Mouse (Mus musculus) heart, embryonic 13.5 days (tissue): ENCODE measurements around the gene Gpat2. TPM values are rescaled to one million over a fixed set of nuclear protein-coding genes. Genes with fewer than 3 reads are reported as not detected.
A peak's percentile ranks its signal among the peaks of the same experiment; 100 is the strongest.

Source experiments
- ATAC-seq: fragments of 200-750 bp; cut with Nextera tagmentation; 2 replicates; pipeline ENCODE4 v1.8.0; 2017; ENCODE audit warnings: moderate TSS enrichment; ENCODE audit not compliant: insufficient number of reproducible peaks, low FRiP score, low TSS enrichment; ENCODE audit errors: extremely low read depth
- H3K27ac ChIP-seq: fragments of 300-500 bp; sonication (generic); replicated peaks from 2 replicates; pipeline ENCODE4 v1.5.1; 2015; ENCODE audit warnings: moderate library complexity, mild to moderate bottlenecking, inconsistent platforms
- H3K27me3 ChIP-seq: fragments of 300-500 bp; sonication (generic); replicated peaks from 2 replicates; pipeline ENCODE4 v1.6.1; 2015; ENCODE audit warnings: mild to moderate bottlenecking, inconsistent platforms
- H3K36me3 ChIP-seq: fragments of 300-500 bp; sonication (generic); 2 replicates; pipeline ENCODE4 v1.6.1; 2015; ENCODE audit warnings: mild to moderate bottlenecking, inconsistent platforms
- H3K4me1 ChIP-seq: fragments of 300-500 bp; sonication (generic); 2 replicates; pipeline ENCODE4 v1.6.1; 2015; ENCODE audit warnings: inconsistent platforms
- H3K4me2 ChIP-seq: fragments of 300-500 bp; sonication (generic); 2 replicates; pipeline ENCODE4 v1.6.1; 2015; ENCODE audit warnings: inconsistent platforms, mild to moderate bottlenecking, moderate library complexity
- H3K4me3 ChIP-seq: fragments of 300-500 bp; sonication (generic); 2 replicates; pipeline ENCODE4 v1.5.1; 2015; ENCODE audit warnings: moderate library complexity, mild to moderate bottlenecking, inconsistent platforms
- H3K9ac ChIP-seq: fragments of 300-500 bp; sonication (generic); 2 replicates; pipeline ENCODE4 v1.6.1; 2015; ENCODE audit warnings: inconsistent platforms, mild to moderate bottlenecking, moderate library complexity
- H3K9me3 ChIP-seq: fragments of 300-500 bp; sonication (generic); 2 replicates; pipeline ENCODE4 v1.6.1; 2016; ENCODE audit warnings: inconsistent platforms
- WGBS: fragments of 180-500 bp; shearing (Covaris S2); methylation state at CpG from one replicate; pipeline ENCODE4 v1.1.7; 2015; ENCODE audit warnings: mixed read lengths; 5-methylcytosine and 5-hydroxymethylcytosine counted together
- polyA plus RNA-seq: library from polyadenylated mRNA; unstranded; fragments of >200 nt; fragmentation: Nextera tagmentation; extraction: Ambion mirVana; gene quantifications from 2 replicates; pipeline ENCODE4 v1.2.1, GENCODE M21; 2015

The Gpat2 gene
- polyA plus RNA-seq, 1 experiment from 2014 or later, result 0.41 TPM

DNA sequence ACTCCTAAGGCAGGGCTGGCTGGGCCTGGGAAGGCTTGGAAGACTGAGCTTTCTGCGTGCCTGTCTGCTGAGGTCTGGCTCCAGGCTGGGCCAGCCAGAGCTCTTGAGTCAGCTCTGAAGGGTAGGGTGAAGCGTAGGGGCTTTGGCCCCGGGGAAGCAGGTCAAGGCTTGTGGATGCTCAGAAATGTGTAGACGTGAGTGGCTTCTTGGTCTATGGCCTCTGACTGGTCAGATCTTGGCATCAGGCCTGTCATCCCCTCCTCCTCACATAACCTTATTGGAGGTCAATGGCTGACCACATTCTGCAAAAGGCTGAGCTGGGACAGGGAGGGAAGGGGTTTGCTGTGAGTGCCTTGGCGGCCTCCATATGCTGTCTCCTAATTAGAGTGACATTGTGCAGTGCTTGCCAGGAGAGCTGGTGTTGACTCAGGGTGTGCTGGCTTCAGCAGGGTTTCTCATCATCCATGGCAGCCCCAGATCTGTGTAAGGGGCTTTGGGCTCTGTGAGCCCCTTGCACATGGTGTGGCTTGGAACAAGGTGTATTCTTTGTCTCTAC lies 30.3 kb upstream of the Gpat2 start:
- 64% methylated on average over 5 of the region's 5 CpGs for WGBS
- Histone ChIP-seq H3K27me3 (no peaks in the 10 kb centered on the region), H3K4me2 (no peak overlapping the region), H3K9ac (no peak overlapping the region), H3K27ac (0 out of 2 replicates have a peak overlapping the region, but pooled peaks have one; percentile 1), H3K4me1 (peaks cover 28% of the 10 kb centered on the region), H3K36me3 (no peaks in the 10 kb centered on the region), H3K4me3 (no peak overlapping the region), H3K9me3 (no peaks in the 10 kb centered on the region)
- ATAC-seq, result no peak

DNA sequence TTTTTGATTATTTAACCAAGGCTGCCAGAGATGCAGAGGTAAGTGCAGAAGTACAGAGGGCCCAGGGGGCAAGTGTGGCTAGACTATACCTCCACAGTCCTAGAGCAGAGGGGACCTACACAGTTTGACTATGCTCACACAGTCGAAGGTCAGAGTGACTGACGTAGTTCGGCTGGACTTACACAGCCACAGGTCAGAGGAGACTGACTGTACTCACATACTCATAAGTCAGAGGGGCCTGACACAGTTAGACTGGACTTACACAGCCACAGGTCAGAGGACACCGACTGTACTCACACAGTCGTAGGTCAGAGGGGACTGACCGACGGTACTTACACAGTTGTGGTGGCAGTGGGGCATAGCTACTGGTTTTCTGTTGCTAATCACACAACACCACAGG lies 26.3 kb upstream of the Gpat2 start:
- Histone ChIP-seq H3K36me3 (no peaks in the 10 kb centered on the region), H3K9ac (no peak overlapping the region), H3K4me2 (no peak overlapping the region), H3K27me3 (no peaks in the 10 kb centered on the region), H3K4me3 (no peak overlapping the region), H3K9me3 (no peaks in the 10 kb centered on the region), H3K4me1 (peaks cover 36% of the 10 kb centered on the region), H3K27ac (no peak overlapping the region)
- 84% methylated on average over 7 of the region's 7 CpGs for WGBS
- no peak for ATAC-seq

DNA sequence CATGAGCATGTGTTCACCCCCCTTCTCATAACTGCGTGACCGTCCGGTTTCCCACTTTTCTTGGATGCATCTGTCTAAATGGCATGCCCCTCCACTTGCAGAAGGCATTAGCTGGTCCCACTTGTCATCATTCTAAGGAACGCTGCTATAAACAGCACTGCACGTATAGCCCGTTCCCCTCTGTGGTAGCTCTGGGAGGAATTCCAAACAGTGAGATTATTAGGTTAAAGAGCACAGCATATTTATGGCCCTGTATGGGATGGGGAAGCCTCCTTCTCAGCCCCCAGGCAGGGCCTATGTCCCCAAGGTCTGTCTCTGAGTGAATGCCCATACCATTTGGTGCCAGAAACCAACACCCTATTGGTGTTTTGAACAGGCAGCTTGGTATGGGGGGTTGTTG lies 13.9 kb upstream of the Gpat2 start:
- Histone ChIP-seq H3K27ac (no peak overlapping the region), H3K4me1 (peaks cover 13% of the 10 kb centered on the region; the same call in 1 of the 2 replicates), H3K27me3 (peaks cover 5% of the 10 kb centered on the region; the same call in 1 of the 2 replicates), H3K9ac (no peak overlapping the region), H3K4me3 (no peak overlapping the region), H3K9me3 (no peaks in the 10 kb centered on the region), H3K4me2 (no peak overlapping the region), H3K36me3 (no peaks in the 10 kb centered on the region)
- WGBS, result 58% methylated on average over 6 of the region's 6 CpGs
- ATAC-seq, result no peak; the same call in 1 of the 2 replicates

DNA sequence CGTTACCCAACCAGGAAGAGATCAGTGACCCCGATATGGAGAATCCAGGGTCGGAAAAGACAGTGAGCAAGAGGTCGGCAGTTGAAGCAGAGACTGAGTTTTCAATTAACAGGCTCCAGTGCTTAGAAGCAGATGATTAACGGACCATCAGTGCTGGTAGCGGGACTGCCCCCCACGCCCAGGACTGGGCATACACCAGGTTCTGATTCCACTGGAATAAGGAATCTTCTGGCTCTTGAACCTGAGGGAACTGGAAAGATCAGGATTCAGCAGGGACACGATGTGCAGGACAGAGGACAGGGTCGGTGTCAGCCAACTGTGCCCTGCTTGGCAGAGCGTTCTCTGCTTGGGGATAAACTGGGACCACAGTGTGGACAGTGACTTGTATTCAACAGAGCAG lies 9.2 kb upstream of the Gpat2 start:
- no peak overlapping the region for H3K27ac ChIP-seq
- H3K9me3 ChIP-seq, result no peaks in the 10 kb centered on the region
- peaks cover 13% of the 10 kb centered on the region; the same call in 1 of the 2 replicates for H3K4me1 ChIP-seq
- no peak overlapping the region for H3K9ac ChIP-seq
- WGBS, result 55% methylated on average over 10 of the region's 10 CpGs
- no peak overlapping the region for H3K4me2 ChIP-seq
- ATAC-seq, result no peak
- peaks cover 7% of the 10 kb centered on the region; the same call in 1 of the 2 replicates for H3K27me3 ChIP-seq
- no peaks in the 10 kb centered on the region for H3K36me3 ChIP-seq
- H3K4me3 ChIP-seq, result no peak overlapping the region

DNA sequence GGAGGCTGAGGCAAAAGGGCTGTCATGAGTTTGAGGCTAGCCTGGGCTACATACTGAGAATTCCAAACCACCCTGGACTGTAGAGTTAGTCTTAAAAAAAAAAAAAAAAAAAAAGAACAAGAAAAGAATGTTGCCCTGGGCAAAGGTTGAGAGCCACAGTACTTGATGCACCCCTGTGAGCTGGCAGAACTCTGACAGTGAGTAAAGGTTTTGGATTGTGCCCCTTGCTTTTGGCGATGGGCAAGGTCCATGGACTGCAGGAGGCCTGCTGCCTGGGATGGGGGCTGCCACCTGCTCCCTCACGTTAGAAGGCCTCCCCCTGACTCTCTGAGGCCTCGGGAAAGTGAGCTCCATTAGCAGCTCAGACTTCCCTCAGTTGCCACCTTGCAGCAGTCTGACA lies 8.3 kb upstream of the Gpat2 start:
- 59% methylated on average over 3 of the region's 3 CpGs for WGBS
- H3K9me3 ChIP-seq, result no peaks in the 10 kb centered on the region
- peaks cover 4% of the 10 kb centered on the region; the same call in 1 of the 2 replicates for H3K4me1 ChIP-seq
- ATAC-seq, result no peak
- no peak overlapping the region for H3K4me3 ChIP-seq
- no peaks in the 10 kb centered on the region for H3K36me3 ChIP-seq
- peaks cover 7% of the 10 kb centered on the region; the same call in 1 of the 2 replicates for H3K27me3 ChIP-seq
- H3K27ac ChIP-seq, result no peak overlapping the region
- H3K9ac ChIP-seq, result no peak overlapping the region
- H3K4me2 ChIP-seq, result no peak overlapping the region

DNA sequence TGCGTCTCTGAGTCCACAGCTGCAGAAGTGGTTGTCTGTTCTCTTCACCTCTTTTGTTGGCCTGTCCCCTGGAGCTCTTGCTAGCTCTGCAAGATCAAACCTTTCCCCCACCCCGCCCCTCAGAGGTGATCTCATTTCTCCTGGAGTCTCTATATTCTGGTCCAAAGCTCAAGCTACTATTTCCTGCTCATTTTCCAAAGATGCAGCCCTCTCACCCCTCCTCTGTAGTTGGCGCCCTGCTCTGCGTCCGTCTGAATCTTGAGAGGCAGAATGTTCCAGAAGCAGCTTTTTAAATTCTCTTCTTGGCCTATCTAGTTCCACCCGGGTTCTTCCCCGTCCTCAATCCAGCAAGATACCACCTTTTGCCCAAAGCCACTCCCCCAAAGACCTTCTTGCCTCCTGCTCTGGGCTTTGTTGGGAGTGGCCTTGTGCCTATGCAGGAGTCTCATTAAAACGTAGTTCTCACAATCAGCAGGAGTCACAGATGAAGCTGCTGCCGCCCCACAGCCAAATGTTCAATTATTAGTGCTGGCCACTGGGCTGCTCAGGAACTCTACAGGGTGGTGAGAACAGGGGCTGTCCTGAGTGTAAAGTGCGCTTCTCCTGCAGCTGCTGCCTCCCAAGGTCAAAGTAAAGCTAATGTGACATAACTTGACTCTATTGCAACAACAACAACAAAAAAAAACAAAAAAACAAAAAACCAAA lies 6.6 kb upstream of the Gpat2 start:
- peaks cover 7% of the 10 kb centered on the region; the same call in 1 of the 2 replicates for H3K27me3 ChIP-seq
- no peak for ATAC-seq
- no peak overlapping the region for H3K27ac ChIP-seq
- H3K36me3 ChIP-seq, result no peaks in the 10 kb centered on the region
- H3K4me1 ChIP-seq, result 0 out of 2 replicates have a peak, but pooled peaks cover 2% of the 10 kb centered on the region
- H3K4me2 ChIP-seq, result no peak overlapping the region
- WGBS, result 61% methylated on average over 10 of the region's 10 CpGs
- no peak overlapping the region for H3K9ac ChIP-seq
- no peaks in the 10 kb centered on the region for H3K9me3 ChIP-seq
- H3K4me3 ChIP-seq, result no peak overlapping the region

DNA sequence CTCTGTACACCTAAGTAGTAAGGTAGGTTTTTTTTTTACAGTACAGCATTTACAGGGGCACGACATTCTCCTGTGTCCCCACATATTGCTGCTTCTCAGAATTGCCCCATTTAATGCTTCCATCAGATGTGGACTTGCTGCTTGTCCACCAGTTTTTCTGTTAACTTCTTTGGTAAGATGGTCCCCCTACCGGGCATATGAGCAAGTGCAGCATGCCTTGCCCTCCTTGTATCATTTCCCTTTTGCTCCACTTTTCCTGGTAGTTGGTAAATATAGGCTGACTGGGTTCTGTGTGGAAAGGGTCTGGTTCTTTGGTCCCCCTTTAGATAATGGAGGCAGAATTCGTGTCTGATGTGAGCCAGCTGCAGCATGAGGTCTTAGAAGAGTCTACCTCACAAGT lies 5.2 kb downstream of the Gpat2 start:
- Histone ChIP-seq H3K4me3 (no peak overlapping the region), H3K4me2 (no peak overlapping the region), H3K27me3 (peaks cover 11% of the 10 kb centered on the region; the same call in 1 of the 2 replicates), H3K9me3 (no peaks in the 10 kb centered on the region), H3K27ac (no peak overlapping the region), H3K36me3 (peaks cover 9% of the 10 kb centered on the region; the same call in 1 of the 2 replicates), H3K9ac (no peak overlapping the region), H3K4me1 (0 out of 2 replicates have a peak, but pooled peaks cover 3% of the 10 kb centered on the region)
- WGBS, result 17% methylated on average over 3 of the region's 3 CpGs
- ATAC-seq, result no peak

DNA sequence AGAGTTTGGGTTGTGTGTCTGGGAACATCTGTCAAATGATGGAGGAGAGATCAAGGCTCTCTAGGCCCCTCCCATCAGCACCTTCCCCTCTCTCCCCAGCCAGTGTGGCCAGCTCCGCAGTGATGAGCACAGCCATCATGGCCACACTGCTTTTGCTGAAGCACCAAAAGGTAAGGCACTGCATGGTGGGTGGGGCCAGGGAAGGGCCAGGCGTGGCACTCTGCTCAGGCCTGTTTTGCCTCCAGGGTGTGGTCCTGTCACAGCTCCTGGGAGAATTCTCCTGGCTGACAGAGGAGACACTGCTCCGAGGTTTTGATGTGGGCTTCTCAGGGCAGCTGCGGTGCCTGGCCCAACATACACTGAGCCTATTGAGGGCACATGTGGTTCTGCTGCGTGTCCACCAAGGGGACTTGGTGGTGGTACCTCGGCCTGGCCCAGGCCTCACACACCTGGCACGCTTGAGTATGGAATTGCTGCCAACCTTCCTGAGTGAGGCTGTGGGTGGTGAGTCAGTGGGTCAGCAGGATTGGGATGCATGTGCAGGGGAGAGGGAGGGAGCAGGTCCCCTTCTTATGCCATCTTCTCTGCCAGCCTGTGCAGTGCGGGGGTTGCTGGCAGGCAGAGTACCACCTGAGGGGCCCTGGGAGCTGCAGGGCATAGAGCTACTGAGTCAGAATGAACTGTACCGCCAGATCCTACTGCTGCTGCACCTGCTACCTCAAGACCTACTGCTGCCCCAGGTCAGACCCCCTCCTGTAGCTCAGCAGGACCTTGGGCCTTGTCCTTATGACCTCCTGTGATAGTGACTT lies 8.7 kb downstream of the Gpat2 start:
- Histone ChIP-seq H3K9me3 (no peaks in the 10 kb centered on the region), H3K4me1 (no peaks in the 10 kb centered on the region), H3K9ac (no peak overlapping the region), H3K27me3 (peaks cover 11% of the 10 kb centered on the region; the same call in 1 of the 2 replicates), H3K4me3 (no peak overlapping the region), H3K4me2 (no peak overlapping the region), H3K36me3 (peaks cover 34% of the 10 kb centered on the region), H3K27ac (no peak overlapping the region)
- 77% methylated on average over 9 of the region's 9 CpGs for WGBS
- no peak for ATAC-seq

DNA sequence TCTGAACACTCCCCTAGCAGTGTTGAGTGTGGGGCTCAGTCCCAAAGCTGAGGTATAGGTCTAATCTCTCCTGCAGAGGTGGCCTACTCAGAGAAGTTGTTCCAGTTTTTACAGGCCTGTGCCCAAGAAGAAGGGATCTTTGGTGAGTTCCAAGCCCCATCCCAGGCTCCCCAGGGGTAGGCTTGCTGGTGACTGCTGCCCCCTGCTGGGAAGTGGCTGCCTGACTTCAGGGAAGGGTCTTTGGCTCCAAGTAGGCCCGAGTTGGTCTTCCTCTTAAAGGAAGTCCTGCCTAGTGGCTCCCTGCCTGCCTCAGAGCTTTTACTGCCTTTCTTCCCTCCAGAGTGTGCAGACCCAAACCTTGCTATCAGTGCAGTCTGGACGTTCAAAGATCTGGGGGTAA lies 10.1 kb downstream of the Gpat2 start:
- no peak overlapping the region for H3K4me3 ChIP-seq
- no peak for ATAC-seq
- H3K27ac ChIP-seq, result no peak overlapping the region
- H3K36me3 ChIP-seq, result peaks cover 45% of the 10 kb centered on the region
- peaks cover 11% of the 10 kb centered on the region; the same call in 1 of the 2 replicates for H3K27me3 ChIP-seq
- H3K9ac ChIP-seq, result no peak overlapping the region
- 28% methylated on average over 2 of the region's 2 CpGs for WGBS
- no peaks in the 10 kb centered on the region for H3K9me3 ChIP-seq
- H3K4me1 ChIP-seq, result no peaks in the 10 kb centered on the region
- H3K4me2 ChIP-seq, result no peak overlapping the region

DNA sequence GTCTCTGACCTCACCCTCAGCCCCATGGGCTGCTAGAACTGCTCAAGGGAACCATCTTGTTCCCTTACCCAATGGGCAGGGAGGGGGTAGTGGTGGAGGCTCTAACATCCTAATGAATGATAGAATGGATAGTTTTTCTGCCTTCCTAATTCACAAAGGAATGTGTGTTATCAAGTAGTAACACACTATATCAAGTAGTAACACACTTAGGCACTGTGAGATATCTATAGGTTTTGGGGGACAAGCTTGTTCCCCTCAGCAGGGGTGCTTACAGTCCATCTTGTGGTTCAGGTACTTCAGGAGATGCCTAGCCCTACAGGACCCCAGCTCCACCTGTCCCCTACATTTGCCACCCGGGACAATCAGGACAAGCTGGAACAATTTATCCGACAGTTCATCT lies 10.6 kb downstream of the Gpat2 start:
- H3K9ac ChIP-seq, result no peak overlapping the region
- peaks cover 45% of the 10 kb centered on the region for H3K36me3 ChIP-seq
- H3K9me3 ChIP-seq, result no peaks in the 10 kb centered on the region
- no peak overlapping the region for H3K4me2 ChIP-seq
- peaks cover 10% of the 10 kb centered on the region; the same call in 1 of the 2 replicates for H3K27me3 ChIP-seq
- no peaks in the 10 kb centered on the region for H3K4me1 ChIP-seq
- no peak overlapping the region for H3K27ac ChIP-seq
- no peak overlapping the region for H3K4me3 ChIP-seq
- WGBS, result 82% methylated on average over 2 of the region's 2 CpGs
- ATAC-seq, result no peak

DNA sequence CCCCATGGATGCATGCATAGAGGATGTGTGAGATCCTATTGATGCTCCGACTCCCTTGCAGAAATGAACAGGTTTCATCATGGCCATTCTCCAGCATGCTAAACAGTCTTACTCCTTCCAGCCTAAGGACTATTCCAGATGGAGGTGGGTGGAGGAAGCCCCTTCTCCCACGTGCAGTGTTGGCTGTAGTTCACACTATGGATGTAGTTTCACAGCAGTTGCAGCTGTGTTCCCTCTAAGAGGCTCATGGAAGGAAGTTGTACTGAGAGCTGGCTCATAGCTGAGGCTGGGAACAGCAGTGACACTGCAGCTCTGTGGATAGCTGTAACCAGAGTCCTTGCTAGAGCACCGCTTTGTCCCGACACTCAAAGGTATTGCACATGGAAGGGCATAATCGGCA lies 12.7 kb downstream of the Gpat2 start:
- WGBS, result 86% methylated on average over 5 of the region's 5 CpGs
- Histone ChIP-seq H3K36me3 (peaks cover 48% of the 10 kb centered on the region), H3K27me3 (no peaks in the 10 kb centered on the region), H3K9ac (no peak overlapping the region), H3K9me3 (no peaks in the 10 kb centered on the region), H3K4me2 (no peak overlapping the region), H3K4me1 (no peaks in the 10 kb centered on the region), H3K27ac (no peak overlapping the region), H3K4me3 (no peak overlapping the region)
- no peak for ATAC-seq
